Mouse (Mus musculus) left cerebral cortex, postnatal 10 days (tissue): ENCODE data around the gene Pds5b. TPM values are rescaled to one million over a fixed set of nuclear protein-coding genes. Genes with fewer than 3 reads are reported as not detected.
"Not testable (repeated sequence)": the region's sequence is repeated elsewhere in the genome, so short reads cannot be mapped to it uniquely, and the experiment has no call there.

ENCODE experiments used
- DNase-seq, 2 experiments: peaks; one replicate each; pipeline ENCODE4 v3.0.0; 2021 to 2022; ENCODE audit warnings: low spot score in 2 of 2, mixed read lengths in 1 of 2; ENCODE audit errors: extremely low spot score in 1 of 2
- intact Hi-C: fragments of 180-260 bp; cut with DNase I; formaldehyde crosslinking; loops from one replicate; pipeline ENCODE4 v1.15.1; 2025
- total RNA-seq, 2 experiments: library from RNA; stranded (reverse); gene quantifications; 2 replicates each; pipeline ENCODE4 v1.2.3; 2021

Pds5b gene
- total RNA-seq, 2 experiments from 2014 or later: 72.6 to 73.5 TPM

DNA sequence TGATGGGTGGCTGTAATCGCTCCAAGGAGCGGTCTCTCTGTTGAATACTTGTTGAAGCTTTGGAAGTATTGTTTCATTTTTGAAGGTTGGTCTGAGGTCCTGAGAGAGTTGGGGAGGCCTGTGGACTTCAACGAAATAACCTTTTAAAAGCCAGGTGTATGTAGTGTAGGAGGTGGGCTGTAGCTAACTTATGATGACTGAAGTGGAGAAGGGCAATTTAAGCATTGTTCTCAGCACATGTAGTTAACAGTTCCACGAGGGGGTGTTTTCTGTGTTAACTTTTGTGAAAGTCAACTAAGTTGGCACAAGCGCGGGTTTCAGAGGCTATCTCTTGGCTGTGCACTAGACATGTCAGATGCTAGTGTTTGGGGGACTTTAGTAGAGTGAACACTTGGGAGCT is 1.3 kb downstream of the Pds5b start:
- no peak for DNase-seq
- intact Hi-C loops: loop anchor here (2.0 kb wide), 1 partner anchor 694 kb away; no protein-coding TSS in a partner anchor

DNA sequence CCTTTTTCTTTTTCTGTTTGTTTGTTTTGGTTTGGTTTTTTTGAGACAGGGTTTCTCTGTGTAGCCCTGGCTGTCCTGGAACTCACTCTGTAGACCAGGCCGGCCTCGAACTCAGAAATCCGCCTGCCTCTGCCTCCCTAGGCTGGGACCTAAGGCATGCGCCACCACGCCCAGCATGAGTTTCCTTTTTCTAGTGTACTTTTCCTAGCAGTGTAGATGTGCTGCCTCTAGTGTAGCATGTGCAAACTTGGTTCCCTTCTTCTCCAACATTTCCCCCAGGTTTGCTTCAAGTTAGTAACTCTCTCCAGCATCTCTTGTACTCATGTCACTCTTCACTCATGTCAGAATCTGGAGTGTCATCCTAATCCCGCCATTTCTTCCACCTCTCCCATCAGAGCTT is 9.3 kb downstream of the Pds5b start:
- DNase-seq, intact Hi-C loops: not testable (repeated sequence)

GRCm38 (mm10) chr5:150690685-150691084 is 17.1 kb downstream of the Pds5b start:
- intact Hi-C loops: no loop called here
- no peak for DNase-seq

DNA sequence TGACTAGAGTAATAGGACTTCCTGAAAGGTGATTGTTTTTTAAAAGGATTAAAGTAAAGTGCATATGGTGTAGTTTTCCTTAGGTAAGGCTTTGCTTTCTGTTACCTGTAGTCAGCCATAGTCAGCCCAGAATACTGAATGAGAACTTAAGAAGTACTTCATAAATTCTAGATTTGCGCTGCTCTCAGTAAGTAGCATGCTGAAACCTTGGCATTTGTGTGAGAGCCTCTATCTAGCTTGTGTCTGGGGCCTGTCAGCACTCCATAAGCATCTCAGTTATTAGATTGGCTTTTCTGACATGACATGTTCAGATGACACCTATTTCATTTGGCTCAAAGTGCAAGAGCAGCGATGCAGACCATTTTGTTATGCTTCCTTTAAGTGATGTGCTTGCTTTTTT is 19.7 kb downstream of the Pds5b start:
- DNase-seq: no peak
- intact Hi-C loops: no loop called here

GRCm38 (mm10) chr5:150702714-150703113 is 29.2 kb downstream of the Pds5b start:
- intact Hi-C loops: no loop called here

DNA sequence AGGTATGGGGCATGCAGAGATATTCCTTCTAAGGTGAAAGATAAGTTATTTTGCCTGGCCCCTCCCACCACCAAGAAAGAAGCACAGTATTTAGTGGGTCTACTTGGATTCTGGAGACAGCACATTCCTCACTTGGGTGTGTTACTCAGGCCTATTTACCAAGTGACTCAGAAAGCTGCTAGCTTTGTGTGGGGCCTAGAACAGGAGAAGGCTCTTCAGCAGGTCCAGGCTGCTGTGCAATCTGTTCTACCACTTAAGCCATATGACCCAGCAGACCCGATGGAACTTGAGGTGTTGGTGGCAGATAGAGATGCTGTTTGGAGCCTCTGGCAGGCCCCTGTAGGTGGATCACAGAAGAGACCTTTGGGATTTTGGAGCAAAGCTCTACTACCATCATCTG is 33.1 kb downstream of the Pds5b start:
- DNase-seq, intact Hi-C loops: not testable (repeated sequence)

More at GRCm38 (mm10) chr5:150702714-150703113, 29.2 kb downstream of the Pds5b start:
- peak; percentile 27 to 30 for DNase-seq

- DNase-seq, intact Hi-C loops: not testable (repeated sequence)
Measured at GRCm38 (mm10) chr5:150707181-150707580, 33.6 kb downstream of the Pds5b start.

DNA sequence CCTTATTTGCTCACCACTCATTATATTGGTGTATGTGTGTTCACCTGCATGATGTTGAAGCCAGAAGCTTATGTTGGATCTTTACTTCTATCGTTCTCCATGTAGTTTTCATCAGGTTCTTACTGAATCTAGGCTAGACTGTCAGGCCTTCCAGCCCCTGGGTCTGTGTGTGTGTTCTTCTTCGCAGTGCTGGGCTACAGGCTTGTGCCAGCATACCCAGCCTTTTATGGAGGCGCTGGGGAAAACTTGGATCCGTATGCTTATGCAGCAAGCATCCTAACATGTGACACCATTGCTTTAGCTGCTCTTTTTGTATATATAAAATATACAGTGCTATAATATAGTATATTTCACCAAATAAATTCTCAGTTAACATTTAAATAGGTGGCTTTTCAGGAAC is 38.0 kb downstream of the Pds5b start:
- intact Hi-C loops: no loop called here

DNA sequence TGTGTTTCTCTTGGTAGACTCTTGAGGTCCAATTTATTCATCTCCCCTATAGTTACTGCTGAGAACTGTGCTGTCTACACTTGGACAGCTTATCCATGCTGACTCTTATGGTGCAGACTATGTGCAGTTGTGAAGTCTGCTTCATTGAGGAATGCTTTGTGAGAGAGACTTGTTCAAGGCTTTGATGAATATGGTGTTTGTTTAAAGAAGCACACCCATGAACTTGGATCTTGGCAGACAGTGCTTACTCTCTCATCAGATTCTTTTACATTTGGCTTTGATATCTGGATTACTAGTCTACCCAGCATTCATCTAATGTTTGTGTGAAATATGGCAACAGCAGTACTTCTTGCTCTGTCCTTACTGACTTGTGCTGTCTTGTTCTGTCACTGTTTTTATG is 39.9 kb downstream of the Pds5b start:
- intact Hi-C loops: no loop called here
- no peak for DNase-seq

More for the DNA sequence above, 38.0 kb downstream of the Pds5b start:
- no peak for DNase-seq

DNA sequence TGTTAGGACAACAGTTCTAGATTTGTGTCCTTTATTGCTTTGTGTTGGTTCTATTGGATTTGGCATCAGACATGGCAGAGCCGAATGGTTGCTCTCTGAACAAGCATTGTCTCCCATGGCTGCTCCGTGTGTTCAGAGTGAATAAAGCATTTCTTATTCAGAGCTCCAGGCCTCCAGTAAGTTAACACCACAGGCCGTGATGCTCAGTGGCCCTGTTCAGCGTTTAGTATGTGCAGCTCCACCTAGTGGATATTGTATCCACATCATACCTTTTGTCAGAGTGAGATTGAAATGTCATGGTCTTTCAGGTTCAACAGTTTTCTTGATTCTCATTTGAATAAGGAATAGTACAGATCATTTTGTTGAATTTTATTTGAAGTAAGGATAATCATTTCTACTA is 44.2 kb downstream of the Pds5b start:
- intact Hi-C loops: no loop called here
- DNase-seq: peak in 1 of 2 experiments; percentile 28

DNA sequence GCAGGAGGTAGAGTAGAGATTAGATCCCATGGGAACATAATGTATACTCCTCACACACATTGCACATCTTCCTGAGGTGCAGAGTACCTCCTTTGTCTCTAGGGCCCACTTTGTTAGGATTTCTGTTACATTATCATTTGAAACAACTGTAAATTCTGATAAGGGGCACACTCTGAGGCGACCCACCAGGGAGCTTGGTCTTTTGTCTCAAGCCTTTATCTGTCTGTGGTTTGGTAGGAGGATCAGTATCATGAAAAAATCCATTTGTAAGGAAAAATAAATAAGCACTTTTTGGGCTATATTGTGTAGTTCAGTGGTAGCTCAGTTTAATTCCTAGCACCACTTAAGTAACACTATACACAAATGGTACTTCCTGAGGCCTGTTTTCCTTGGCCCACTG is 51.1 kb downstream of the Pds5b start:
- no peak for DNase-seq
- intact Hi-C loops: no loop called here

DNA sequence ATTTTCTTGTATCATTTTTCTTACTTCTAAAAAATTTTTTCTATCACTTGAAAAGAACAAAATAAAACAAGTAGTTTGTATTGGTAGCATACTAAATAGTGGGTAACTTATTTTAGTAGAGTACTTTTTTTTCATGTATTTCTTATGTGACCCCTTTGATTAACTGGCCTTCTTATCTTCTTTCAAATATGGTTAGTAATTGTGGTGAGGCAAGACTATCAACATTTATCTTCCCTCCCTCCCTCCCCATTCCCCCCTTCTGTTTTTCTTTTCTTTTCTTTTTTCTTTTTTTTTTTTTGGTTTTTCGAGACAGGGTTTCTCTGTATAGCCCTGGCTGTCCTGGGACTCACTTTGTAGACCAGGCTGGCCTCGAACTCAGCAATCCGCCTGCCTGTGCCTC is 63.5 kb downstream of the Pds5b start:
- DNase-seq, intact Hi-C loops: not testable (repeated sequence)

DNA sequence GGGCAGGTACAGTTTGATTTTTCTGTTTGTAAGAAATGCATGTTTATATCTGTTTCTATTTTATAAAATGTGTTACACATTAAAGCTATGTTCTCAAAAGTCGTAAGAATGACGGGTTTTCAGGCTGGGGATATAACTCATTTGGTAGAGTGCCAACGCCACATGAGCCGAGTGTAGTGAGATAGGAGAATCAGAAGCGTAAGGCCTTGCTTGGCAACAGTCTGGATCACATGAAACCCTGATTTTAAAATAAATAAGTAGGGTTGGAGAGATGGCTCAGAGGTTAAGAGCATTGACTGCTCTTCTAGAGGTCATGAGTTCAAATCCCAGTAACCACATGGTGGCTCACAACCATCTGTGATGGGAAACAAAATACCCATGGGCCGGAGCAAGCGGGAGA is 65.8 kb downstream of the Pds5b start:
- intact Hi-C loops: no loop called here
- DNase-seq: no peak

GRCm38 (mm10) chr5:150740597-150740996 is 67.1 kb downstream of the Pds5b start:
- intact Hi-C loops: no loop called here
- DNase-seq: no peak

- no peak for DNase-seq
- intact Hi-C loops: no loop called here
Measured at GRCm38 (mm10) chr5:150756623-150757022, 83.1 kb downstream of the Pds5b start.

GRCm38 (mm10) chr5:150772403-150772802 is 98.9 kb downstream of the Pds5b start:
- no peak for DNase-seq
- intact Hi-C loops: loop anchor here (10.0 kb wide), 1 partner anchor 592 kb away; no protein-coding TSS in a partner anchor

DNA sequence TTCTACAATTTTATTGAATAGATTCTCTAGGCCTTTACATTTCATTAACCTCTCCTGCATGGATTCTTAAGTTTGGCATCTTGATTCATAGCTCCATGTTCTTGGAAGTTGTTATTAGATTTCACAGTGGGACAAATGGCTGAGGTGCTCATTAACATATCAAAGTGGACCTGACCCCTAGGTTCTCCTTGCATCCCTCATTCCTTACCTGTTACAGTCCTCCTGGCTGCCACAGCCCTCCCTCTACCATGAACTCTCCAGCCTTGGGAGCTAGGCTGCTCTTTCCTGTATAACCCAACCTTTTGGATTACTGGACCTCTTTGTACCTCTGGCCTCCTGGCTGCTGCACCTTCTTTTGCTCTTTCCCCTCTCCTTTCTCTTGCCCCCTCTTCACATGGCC is 99.5 kb downstream of the Pds5b start:
- no peak for DNase-seq
- intact Hi-C loops: loop anchor here (10.0 kb wide), 1 partner anchor 592 kb away; no protein-coding TSS in a partner anchor

GRCm38 (mm10) chr5:150788261-150788660 is 114.7 kb downstream of the Pds5b start:
- intact Hi-C loops: no loop called here
- DNase-seq: no peak

DNA sequence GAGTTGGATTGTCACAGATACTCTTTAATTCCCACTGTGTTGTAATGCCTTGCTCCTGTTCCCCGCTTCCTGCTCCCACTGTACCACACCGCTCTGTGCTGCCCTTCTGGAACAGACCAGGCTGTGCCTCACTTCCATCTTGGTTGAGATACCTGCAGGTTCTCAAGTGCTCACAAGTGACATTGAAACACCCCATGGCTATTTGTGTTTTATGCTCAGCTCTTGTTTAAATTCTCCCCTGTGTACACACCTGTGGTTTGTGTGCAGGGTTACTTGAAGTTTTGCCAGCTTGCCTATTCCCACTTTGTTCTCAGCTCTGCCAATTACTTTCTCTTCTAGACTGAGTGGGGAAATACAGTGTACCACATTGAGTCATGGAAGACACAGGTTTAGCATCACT is 115.5 kb downstream of the Pds5b start:
- no peak for DNase-seq
- intact Hi-C loops: no loop called here

GRCm38 (mm10) chr5:150794181-150794580 is 120.6 kb downstream of the Pds5b start:
- no peak for DNase-seq
- intact Hi-C loops: no loop called here

GRCm38 (mm10) chr5:150800056-150800455 is 126.5 kb downstream of the Pds5b start:
- DNase-seq: no peak
- intact Hi-C loops: no loop called here
